Mouse (Mus musculus): ENCODE measurements around the gene 4632433K11Rik. TPM values are rescaled to one million over a fixed set of nuclear protein-coding genes. Genes with fewer than 3 reads are reported as not detected.
A peak's percentile ranks its signal among the peaks of the same experiment; 100 is the strongest.

The 4632433K11Rik gene
- polyA plus RNA-seq, 1 experiment: not detected

- no peaks in the 10 kb centered on the region for H3K36me3 ChIP-seq (ENCODE audit: control insufficient read depth, insufficient read depth)
- no peaks in the 10 kb centered on the region for H3K79me3 ChIP-seq (ENCODE audit: low read depth)
- TF ChIP-seq CTCF (IDR thresholded peaks at IDR 0.05; ENCODE audit: control insufficient read depth, insufficient read depth, insufficient read length) (no peak), MYOG (IDR thresholded peaks at IDR 0.05; ENCODE audit: control insufficient read depth, extremely low read depth, insufficient read length) (no peak), FOSL1 (IDR thresholded peaks at IDR 0.05; ENCODE audit: insufficient read depth, low read length, poor library complexity, severe bottlenecking) (no peak), MYOD1 (IDR thresholded peaks at IDR 0.05; ENCODE audit: control insufficient read depth, insufficient read length, low read depth) (no peak), USF1 (IDR thresholded peaks at IDR 0.05; ENCODE audit: low read depth) (no peak)
- H3K27me3 ChIP-seq (ENCODE audit: control insufficient read depth, insufficient read depth, insufficient read length): peaks cover 11% of the 10 kb centered on the region
- no peak overlapping the region for H3K4me3 ChIP-seq (ENCODE audit: insufficient read depth, poor library complexity, severe bottlenecking)
- H3ac ChIP-seq (ENCODE audit: control insufficient read depth, insufficient read length, low read depth): no peak overlapping the region
- H3K79me2 ChIP-seq (ENCODE audit: control insufficient read depth, insufficient read depth): no peaks in the 10 kb centered on the region
Observed at GRCm38 (mm10) chr7:5056651-5057263, 22.8 kb downstream of the 4632433K11Rik start.

- Histone ChIP-seq H3K4me3 (ENCODE audit: insufficient read depth, poor library complexity, severe bottlenecking) (no peak overlapping the region), H3K36me3 (ENCODE audit: control insufficient read depth, insufficient read depth) (no peaks in the 10 kb centered on the region), H3K79me3 (ENCODE audit: low read depth) (no peaks in the 10 kb centered on the region), H3K79me2 (ENCODE audit: control insufficient read depth, insufficient read depth) (peaks cover 1% of the 10 kb centered on the region), H3K27me3 (ENCODE audit: control insufficient read depth, insufficient read depth, insufficient read length) (peaks cover 11% of the 10 kb centered on the region), H3ac (ENCODE audit: control insufficient read depth, insufficient read length, low read depth) (no peak overlapping the region)
- no peak for TF ChIP-seq MYOG (IDR thresholded peaks at IDR 0.05; ENCODE audit: control insufficient read depth, extremely low read depth, insufficient read length)
Observed at GRCm38 (mm10) chr7:5057381-5057780, 23.5 kb downstream of the 4632433K11Rik start.

- Histone ChIP-seq H3ac (ENCODE audit: control insufficient read depth, insufficient read length, low read depth) (no peak overlapping the region), H3K79me3 (ENCODE audit: low read depth) (peaks cover 2% of the 10 kb centered on the region), H3K79me2 (ENCODE audit: control insufficient read depth, insufficient read depth) (peaks cover 5% of the 10 kb centered on the region), H3K4me3 (ENCODE audit: insufficient read depth, poor library complexity, severe bottlenecking) (no peak overlapping the region), H3K27me3 (ENCODE audit: control insufficient read depth, insufficient read depth, insufficient read length) (peaks cover 11% of the 10 kb centered on the region), H3K36me3 (ENCODE audit: control insufficient read depth, insufficient read depth) (peaks cover under 1% of the 10 kb centered on the region)
- no peak for TF ChIP-seq FOSL1 (IDR thresholded peaks at IDR 0.05; ENCODE audit: insufficient read depth, low read length, poor library complexity, severe bottlenecking)
- TF ChIP-seq USF1 (IDR thresholded peaks at IDR 0.05; ENCODE audit: low read depth): no peak
- TF ChIP-seq CEBPB (IDR thresholded peaks at IDR 0.05; ENCODE audit: low read depth): no peak
- TF ChIP-seq MYOD1 (IDR thresholded peaks at IDR 0.05; ENCODE audit: control insufficient read depth, insufficient read length, low read depth): no peak
- no peak for TF ChIP-seq CTCF (IDR thresholded peaks at IDR 0.05; ENCODE audit: control insufficient read depth, insufficient read depth, insufficient read length)
- TF ChIP-seq MAX (IDR thresholded peaks at IDR 0.05): no peak
- no peak for TF ChIP-seq MYOG (IDR thresholded peaks at IDR 0.05; ENCODE audit: control insufficient read depth, extremely low read depth, insufficient read length)
Observed at GRCm38 (mm10) chr7:5057804-5058203, 23.9 kb downstream of the 4632433K11Rik start.

GRCm38 (mm10) chr7:5058631-5059030 lies 24.7 kb downstream of the 4632433K11Rik start:
- peaks cover 14% of the 10 kb centered on the region for H3K79me2 ChIP-seq (ENCODE audit: control insufficient read depth, insufficient read depth)
- H3K4me3 ChIP-seq (ENCODE audit: insufficient read depth, poor library complexity, severe bottlenecking): no peak overlapping the region
- peaks cover 10% of the 10 kb centered on the region for H3K79me3 ChIP-seq (ENCODE audit: low read depth)
- peaks cover 6% of the 10 kb centered on the region for H3K36me3 ChIP-seq (ENCODE audit: control insufficient read depth, insufficient read depth)
- no peak overlapping the region for H3ac ChIP-seq (ENCODE audit: control insufficient read depth, insufficient read length, low read depth)
- no peak for TF ChIP-seq CEBPB (IDR thresholded peaks at IDR 0.05; ENCODE audit: low read depth)
- no peak for TF ChIP-seq MYOD1 (IDR thresholded peaks at IDR 0.05; ENCODE audit: control insufficient read depth, insufficient read length, low read depth)
- no peak for TF ChIP-seq FOSL1 (IDR thresholded peaks at IDR 0.05; ENCODE audit: insufficient read depth, low read length, poor library complexity, severe bottlenecking)
- TF ChIP-seq MYOG (IDR thresholded peaks at IDR 0.05; ENCODE audit: control insufficient read depth, extremely low read depth, insufficient read length): no peak
- no peak for TF ChIP-seq USF1 (IDR thresholded peaks at IDR 0.05; ENCODE audit: low read depth)
- TF ChIP-seq CTCF (IDR thresholded peaks at IDR 0.05; ENCODE audit: control insufficient read depth, insufficient read depth, insufficient read length): no peak
- no peak for TF ChIP-seq MAX (IDR thresholded peaks at IDR 0.05)
- H3K27me3 ChIP-seq (ENCODE audit: control insufficient read depth, insufficient read depth, insufficient read length): peaks cover 11% of the 10 kb centered on the region

GRCm38 (mm10) chr7:5059421-5059820 lies 25.5 kb downstream of the 4632433K11Rik start:
- Histone ChIP-seq H3K79me3 (ENCODE audit: low read depth) (peaks cover 18% of the 10 kb centered on the region), H3ac (ENCODE audit: control insufficient read depth, insufficient read length, low read depth) (no peak overlapping the region), H3K4me3 (ENCODE audit: insufficient read depth, poor library complexity, severe bottlenecking) (no peak overlapping the region), H3K36me3 (ENCODE audit: control insufficient read depth, insufficient read depth) (peaks cover 6% of the 10 kb centered on the region), H3K27me3 (ENCODE audit: control insufficient read depth, insufficient read depth, insufficient read length) (peaks cover 11% of the 10 kb centered on the region), H3K79me2 (ENCODE audit: control insufficient read depth, insufficient read depth) (peaks cover 22% of the 10 kb centered on the region)
- TF ChIP-seq USF1 (IDR thresholded peaks at IDR 0.05; ENCODE audit: low read depth): no peak
- TF ChIP-seq MYOD1 (IDR thresholded peaks at IDR 0.05; ENCODE audit: control insufficient read depth, insufficient read length, low read depth): no peak
- TF ChIP-seq CEBPB (IDR thresholded peaks at IDR 0.05; ENCODE audit: low read depth): no peak
- TF ChIP-seq MYOG (IDR thresholded peaks at IDR 0.05; ENCODE audit: control insufficient read depth, extremely low read depth, insufficient read length): no peak

GRCm38 (mm10) chr7:5060239-5060731 lies 26.4 kb downstream of the 4632433K11Rik start:
- TF ChIP-seq MAX (IDR thresholded peaks at IDR 0.05): peak; percentile 64
- no peak for TF ChIP-seq USF1 (IDR thresholded peaks at IDR 0.05; ENCODE audit: low read depth)
- TF ChIP-seq CTCF (IDR thresholded peaks at IDR 0.05; ENCODE audit: control insufficient read depth, insufficient read depth, insufficient read length): peak; percentile 86
- TF ChIP-seq MYOG (IDR thresholded peaks at IDR 0.05; ENCODE audit: control insufficient read depth, extremely low read depth, insufficient read length): no peak
- no peak for TF ChIP-seq FOSL1 (IDR thresholded peaks at IDR 0.05; ENCODE audit: insufficient read depth, low read length, poor library complexity, severe bottlenecking)
- no peak for TF ChIP-seq CEBPB (IDR thresholded peaks at IDR 0.05; ENCODE audit: low read depth)
- TF ChIP-seq MYOD1 (IDR thresholded peaks at IDR 0.05; ENCODE audit: control insufficient read depth, insufficient read length, low read depth): no peak
- H3K4me3 ChIP-seq (ENCODE audit: insufficient read depth, poor library complexity, severe bottlenecking): peak overlapping the region; percentile 75
- peak overlapping the region; percentile 94 for H3ac ChIP-seq (ENCODE audit: control insufficient read depth, insufficient read length, low read depth)
- peaks cover 30% of the 10 kb centered on the region for H3K79me2 ChIP-seq (ENCODE audit: control insufficient read depth, insufficient read depth)
- peaks cover 25% of the 10 kb centered on the region for H3K79me3 ChIP-seq (ENCODE audit: low read depth)
- H3K27me3 ChIP-seq (ENCODE audit: control insufficient read depth, insufficient read depth, insufficient read length): peaks cover 11% of the 10 kb centered on the region
- H3K36me3 ChIP-seq (ENCODE audit: control insufficient read depth, insufficient read depth): peaks cover 7% of the 10 kb centered on the region
